Mouse (Mus musculus) liver, embryonic 16.5 days (tissue): ENCODE results near the gene Poc1b. TPM values are rescaled to one million over a fixed set of nuclear protein-coding genes. Genes with fewer than 3 reads are reported as not detected.

Experiments used
- ATAC-seq: fragments of 200-750 bp; cut with Nextera tagmentation; 2 replicates; pipeline ENCODE4 v1.8.0; 2017; ENCODE audit warnings: low read depth, mild to moderate bottlenecking, moderate number of reproducible peaks, moderate library complexity
- H3K27ac ChIP-seq: fragments of 300-500 bp; sonication (generic); 2 replicates; pipeline ENCODE4 v1.5.1; 2014; ENCODE audit warnings: mild to moderate bottlenecking, low read length
- H3K27me3 ChIP-seq: fragments of 300-500 bp; sonication (generic); 2 replicates; pipeline ENCODE4 v1.6.1; 2014; ENCODE audit warnings: low read depth, low read length, mixed read lengths; ENCODE audit not compliant: control insufficient read depth, insufficient read depth
- H3K36me3 ChIP-seq: fragments of 300-500 bp; sonication (generic); 2 replicates; pipeline ENCODE4 v1.6.1; 2014; ENCODE audit warnings: mild to moderate bottlenecking; ENCODE audit not compliant: control insufficient read depth, insufficient read depth
- H3K4me1 ChIP-seq: fragments of 300-500 bp; sonication (generic); 2 replicates; pipeline ENCODE4 v1.6.1; 2014; ENCODE audit warnings: low read depth, low read length, mixed read lengths; ENCODE audit not compliant: control insufficient read depth
- H3K4me2 ChIP-seq: fragments of 300-500 bp; sonication (generic); 2 replicates; pipeline ENCODE4 v1.6.1; 2014; ENCODE audit warnings: low read depth, low read length, mixed read lengths
- H3K4me3 ChIP-seq: fragments of 300-500 bp; sonication (generic); 2 replicates; pipeline ENCODE4 v1.5.1; 2014; ENCODE audit warnings: low read depth, mild to moderate bottlenecking, low read length
- H3K9ac ChIP-seq: fragments of 300-500 bp; sonication (generic); 2 replicates; pipeline ENCODE4 v1.6.1; 2014; ENCODE audit warnings: low read depth, low read length
- H3K9me3 ChIP-seq: fragments of 300-500 bp; sonication (generic); replicated peaks from 2 replicates; pipeline ENCODE4 v1.6.1; 2016; ENCODE audit warnings: low read length; ENCODE audit not compliant: control insufficient read depth
- WGBS: fragments of 180-500 bp; shearing (Covaris S2); extraction: QIAGEN DNeasy Blood & Tissue Kit; methylation state at CpG from one replicate; pipeline ENCODE4 v1.1.7; 2014; ENCODE audit not compliant: insufficient replicate concordance; 5-methylcytosine and 5-hydroxymethylcytosine counted together
- polyA plus RNA-seq: library from polyadenylated mRNA; unstranded; fragments of >200 nt; fragmentation: Nextera tagmentation; extraction: Ambion mirVana; gene quantifications from 2 replicates; pipeline ENCODE4 v1.2.1, GENCODE M21; 2015

Gene Poc1b
- polyA plus RNA-seq, 1 experiment from 2014 or later: 6.8 TPM

GRCm38 (mm10) chr10:99169765-99170129 lies 62.9 kb downstream of the Poc1b start:
- 48% methylated on average over 5 of the region's 5 CpGs for WGBS
- Histone ChIP-seq H3K9me3 (no peaks in the 10 kb centered on the region), H3K36me3 (no peaks in the 10 kb centered on the region), H3K4me1 (peaks cover 4% of the 10 kb centered on the region), H3K27me3 (no peaks in the 10 kb centered on the region), H3K4me3 (no peak overlapping the region), H3K27ac (peak overlapping the region; percentile 13), H3K9ac (no peak overlapping the region), H3K4me2 (no peak overlapping the region)
- peak; percentile 56; the same call in 1 of the 2 replicates for ATAC-seq

- Histone ChIP-seq H3K27me3 (no peaks in the 10 kb centered on the region), H3K9me3 (no peaks in the 10 kb centered on the region), H3K9ac (no peak overlapping the region), H3K36me3 (no peaks in the 10 kb centered on the region), H3K4me1 (peaks cover 4% of the 10 kb centered on the region), H3K4me2 (no peak overlapping the region), H3K27ac (peak overlapping the region; percentile 71), H3K4me3 (no peak overlapping the region)
- ATAC-seq: peak; percentile 55
- 29% methylated on average over 12 of the region's 12 CpGs for WGBS
These were observed 65.2 kb downstream of the Poc1b start for GRCm38 (mm10) chr10:99171961-99172497.

GRCm38 (mm10) chr10:99172906-99173507 lies 66.2 kb downstream of the Poc1b start:
- Histone ChIP-seq H3K4me1 (peaks cover 4% of the 10 kb centered on the region), H3K9ac (no peak overlapping the region), H3K4me3 (no peak overlapping the region), H3K36me3 (no peaks in the 10 kb centered on the region), H3K27me3 (no peaks in the 10 kb centered on the region), H3K9me3 (no peaks in the 10 kb centered on the region), H3K27ac (no peak overlapping the region), H3K4me2 (no peak overlapping the region)
- ATAC-seq: no peak
- 54% methylated on average over 7 of the region's 7 CpGs for WGBS

GRCm38 (mm10) chr10:99176911-99177310 lies 70.1 kb downstream of the Poc1b start:
- H3K36me3 ChIP-seq: no peaks in the 10 kb centered on the region
- H3K27me3 ChIP-seq: no peaks in the 10 kb centered on the region
- H3K4me1 ChIP-seq: no peaks in the 10 kb centered on the region; the same call in 1 of the 2 replicates
- ATAC-seq: no peak
- no peak overlapping the region for H3K4me3 ChIP-seq
- no peak overlapping the region for H3K9ac ChIP-seq
- no peak overlapping the region for H3K27ac ChIP-seq
- H3K4me2 ChIP-seq: no peak overlapping the region
- WGBS: 75% methylated on average over 9 of the region's 9 CpGs
- H3K9me3 ChIP-seq: no peaks in the 10 kb centered on the region

- no peak overlapping the region for H3K4me2 ChIP-seq
- no peak overlapping the region for H3K27ac ChIP-seq
- H3K36me3 ChIP-seq: no peaks in the 10 kb centered on the region
- no peak for ATAC-seq
- H3K4me1 ChIP-seq: no peaks in the 10 kb centered on the region
- WGBS: 79% methylated on average over 2 of the region's 2 CpGs
- no peak overlapping the region for H3K9ac ChIP-seq
- H3K27me3 ChIP-seq: no peaks in the 10 kb centered on the region
- H3K4me3 ChIP-seq: no peak overlapping the region
- H3K9me3 ChIP-seq: no peaks in the 10 kb centered on the region
These were observed 71.3 kb downstream of the Poc1b start for GRCm38 (mm10) chr10:99178118-99178517.

GRCm38 (mm10) chr10:99179122-99179521 lies 72.3 kb downstream of the Poc1b start:
- Histone ChIP-seq H3K9ac (no peak overlapping the region), H3K9me3 (no peaks in the 10 kb centered on the region), H3K27ac (no peak overlapping the region), H3K4me3 (no peak overlapping the region), H3K27me3 (no peaks in the 10 kb centered on the region), H3K4me2 (no peak overlapping the region), H3K36me3 (no peaks in the 10 kb centered on the region), H3K4me1 (no peaks in the 10 kb centered on the region)
- WGBS: 66% methylated on average over 5 of the region's 5 CpGs
- ATAC-seq: no peak

- no peak overlapping the region for H3K9ac ChIP-seq
These were observed 72.7 kb downstream of the Poc1b start for GRCm38 (mm10) chr10:99179566-99179965.

GRCm38 (mm10) chr10:99181497-99181896 lies 74.7 kb downstream of the Poc1b start:
- Histone ChIP-seq H3K9me3 (no peaks in the 10 kb centered on the region), H3K27ac (0 out of 2 replicates have a peak overlapping the region, but pooled peaks have one; percentile 30), H3K36me3 (no peaks in the 10 kb centered on the region), H3K27me3 (no peaks in the 10 kb centered on the region), H3K4me1 (no peaks in the 10 kb centered on the region), H3K4me3 (no peak overlapping the region), H3K9ac (no peak overlapping the region), H3K4me2 (no peak overlapping the region)
- ATAC-seq: peak; percentile 28; the same call in 1 of the 2 replicates
- 68% methylated on average over 8 of the region's 8 CpGs for WGBS

More at GRCm38 (mm10) chr10:99179566-99179965, 72.7 kb downstream of the Poc1b start:
- Histone ChIP-seq H3K4me3 (no peak overlapping the region), H3K36me3 (no peaks in the 10 kb centered on the region), H3K27me3 (no peaks in the 10 kb centered on the region), H3K4me2 (no peak overlapping the region), H3K4me1 (no peaks in the 10 kb centered on the region), H3K27ac (no peak overlapping the region), H3K9me3 (no peaks in the 10 kb centered on the region)
- 74% methylated on average over 4 of the region's 4 CpGs for WGBS
- 0 out of 2 replicates have a peak, but pooled peaks have one; percentile 30 for ATAC-seq

GRCm38 (mm10) chr10:99182107-99182506 lies 75.3 kb downstream of the Poc1b start:
- H3K4me3 ChIP-seq: no peak overlapping the region

More at GRCm38 (mm10) chr10:99182107-99182506, 75.3 kb downstream of the Poc1b start:
- no peaks in the 10 kb centered on the region for H3K9me3 ChIP-seq
- H3K27me3 ChIP-seq: no peaks in the 10 kb centered on the region
- no peaks in the 10 kb centered on the region for H3K36me3 ChIP-seq
- no peak overlapping the region for H3K9ac ChIP-seq
- no peak for ATAC-seq
- 0 out of 2 replicates have a peak overlapping the region, but pooled peaks have one; percentile 30 for H3K27ac ChIP-seq
- H3K4me1 ChIP-seq: no peaks in the 10 kb centered on the region
- no peak overlapping the region for H3K4me2 ChIP-seq
- 28% methylated on average over 5 of the region's 5 CpGs for WGBS
